Mouse (Mus musculus): ENCODE measurements at regions not wholly inside any gene's neighbourhood (a gene's known extent, or its start where the extent isn't known, plus 50 kb on each side); places are given as distances from the start of the nearest gene placed in this dataset.
"Not testable (repeated sequence)": the region's sequence is repeated elsewhere in the genome, so short reads cannot be mapped to it uniquely, and the experiment has no call there.

DNA sequence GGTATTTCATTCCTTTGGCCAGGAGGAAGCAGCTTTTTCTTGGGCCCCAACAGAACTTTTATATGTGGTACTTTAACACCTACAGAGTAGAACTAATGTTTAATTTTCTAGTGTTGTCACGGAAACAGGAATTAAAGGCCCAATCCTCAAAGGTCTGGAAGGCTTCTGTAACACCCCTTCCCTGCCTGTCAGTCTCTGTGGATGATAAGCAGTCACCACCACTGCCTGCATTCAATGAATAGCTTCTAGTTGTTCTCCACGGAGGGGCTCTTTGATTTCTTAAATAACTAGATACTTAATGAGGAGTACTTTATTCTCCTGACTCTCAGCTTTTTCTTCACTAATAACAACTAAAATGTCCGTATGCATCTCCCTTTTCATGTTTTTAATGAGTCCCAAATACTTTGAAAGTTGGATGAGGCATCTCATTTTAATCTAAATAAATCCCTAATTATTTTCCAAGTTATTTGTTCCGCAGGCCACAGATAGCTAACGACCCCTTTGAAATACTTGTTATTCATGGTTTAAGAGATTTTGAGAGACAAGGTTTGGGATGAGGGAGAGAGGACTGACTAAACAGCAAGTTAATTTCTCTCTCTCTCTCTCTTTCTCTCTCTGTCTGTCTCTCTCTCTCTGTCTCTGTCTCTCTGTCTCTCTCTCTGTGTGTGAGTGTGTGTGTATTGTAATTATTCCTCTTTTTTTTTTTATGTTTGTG, 686.0 kb upstream of the Ghitm start:
- Histone ChIP-seq H3K9me3 (replicated peaks; ENCODE audit: control insufficient read depth, low read length) (no peaks in the 10 kb centered on the region), H3K36me3 (ENCODE audit: control insufficient read depth, insufficient read depth, low read length) (no peaks in the 10 kb centered on the region), H3K4me2 (ENCODE audit: low read length) (no peak overlapping the region), H3K4me3 (ENCODE audit: low read depth, low read length) (no peak overlapping the region), H3K27ac (ENCODE audit: low read depth, low read length) (no peak overlapping the region), H3K4me1 (ENCODE audit: control insufficient read depth, insufficient read depth, low read length) (no peaks in the 10 kb centered on the region), H3K27me3 (replicated peaks; ENCODE audit: control insufficient read depth, insufficient read depth, low read length) (no peaks in the 10 kb centered on the region), H3K9ac (ENCODE audit: low read length) (no peak overlapping the region)
- ATAC-seq (peak; percentile 71; the same call in 1 of the 2 replicates), DNase-seq (ENCODE audit: low spot score) (peak; percentile 25)
- WGBS = 5% methylated on average over 5 of the region's 5 CpGs

DNA sequence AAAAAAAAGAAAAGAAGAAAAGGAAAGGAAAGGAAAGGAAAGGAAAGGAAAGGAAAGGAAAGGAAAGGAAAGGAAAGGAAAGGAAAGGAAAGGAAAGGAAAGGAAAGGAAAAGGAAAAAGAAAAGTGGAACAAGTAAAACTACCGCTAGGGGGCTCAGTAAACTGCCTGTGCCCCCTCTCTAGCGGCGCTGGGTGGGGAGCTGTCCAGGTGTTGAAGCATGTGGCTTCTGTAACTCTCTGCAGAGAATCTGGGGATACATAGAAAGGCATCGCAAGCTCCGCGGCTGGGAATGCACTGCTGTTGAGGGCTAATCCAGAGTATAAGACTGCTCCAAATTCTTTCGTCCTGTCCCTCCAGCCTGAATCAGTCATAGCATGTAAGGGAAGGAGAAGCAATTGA, 684.9 kb upstream of the Ghitm start:
- no peak overlapping the region for H3K4me2 ChIP-seq (ENCODE audit: low read length)
- no peak overlapping the region for H3K9ac ChIP-seq (ENCODE audit: low read length)

DNA sequence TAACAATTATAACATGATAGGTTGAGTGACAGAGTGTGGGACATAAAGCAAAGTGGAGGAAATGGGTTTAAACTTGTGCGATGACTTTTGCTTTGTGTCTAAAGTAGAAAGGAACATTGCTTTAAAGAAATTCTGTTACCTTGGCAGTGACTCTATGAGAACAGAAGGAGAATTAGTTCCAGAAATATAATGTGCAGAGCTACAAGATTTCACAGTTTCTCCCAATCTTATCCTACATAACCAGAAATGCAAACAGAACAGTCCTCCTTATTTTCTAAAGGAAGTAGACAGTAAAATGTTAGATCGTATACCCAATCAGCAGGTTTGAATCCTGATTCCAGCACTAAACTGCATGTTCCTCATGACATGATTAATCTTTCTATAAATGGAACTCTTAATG, 660.6 kb upstream of the Ghitm start:
- Histone ChIP-seq H3K9me3 (replicated peaks; ENCODE audit: control insufficient read depth, low read length) (no peaks in the 10 kb centered on the region), H3K4me3 (ENCODE audit: low read depth, low read length) (no peak overlapping the region), H3K36me3 (ENCODE audit: control insufficient read depth, insufficient read depth, low read length) (no peaks in the 10 kb centered on the region), H3K9ac (ENCODE audit: low read length) (no peak overlapping the region), H3K4me2 (ENCODE audit: low read length) (no peak overlapping the region), H3K27ac (ENCODE audit: low read depth, low read length) (no peak overlapping the region), H3K4me1 (ENCODE audit: control insufficient read depth, insufficient read depth, low read length) (no peaks in the 10 kb centered on the region), H3K27me3 (replicated peaks; ENCODE audit: control insufficient read depth, insufficient read depth, low read length) (no peaks in the 10 kb centered on the region)
- DNase-seq (ENCODE audit: low spot score) = no peak
- ATAC-seq = no peak
- 93% methylated on average over 2 of the region's 2 CpGs for WGBS

More for the DNA sequence above, 684.9 kb upstream of the Ghitm start:
- Histone ChIP-seq H3K4me3 (ENCODE audit: low read depth, low read length) (no peak overlapping the region), H3K27me3 (replicated peaks; ENCODE audit: control insufficient read depth, insufficient read depth, low read length) (no peaks in the 10 kb centered on the region), H3K36me3 (ENCODE audit: control insufficient read depth, insufficient read depth, low read length) (no peaks in the 10 kb centered on the region), H3K9me3 (replicated peaks; ENCODE audit: control insufficient read depth, low read length) (no peaks in the 10 kb centered on the region), H3K4me1 (ENCODE audit: control insufficient read depth, insufficient read depth, low read length) (no peaks in the 10 kb centered on the region), H3K27ac (ENCODE audit: low read depth, low read length) (no peak overlapping the region)
- 24% methylated on average over 7 of the region's 7 CpGs for WGBS
- DNase-seq (ENCODE audit: low spot score) (peak; percentile 45), ATAC-seq (no peak; the same call in 1 of the 2 replicates)

DNA sequence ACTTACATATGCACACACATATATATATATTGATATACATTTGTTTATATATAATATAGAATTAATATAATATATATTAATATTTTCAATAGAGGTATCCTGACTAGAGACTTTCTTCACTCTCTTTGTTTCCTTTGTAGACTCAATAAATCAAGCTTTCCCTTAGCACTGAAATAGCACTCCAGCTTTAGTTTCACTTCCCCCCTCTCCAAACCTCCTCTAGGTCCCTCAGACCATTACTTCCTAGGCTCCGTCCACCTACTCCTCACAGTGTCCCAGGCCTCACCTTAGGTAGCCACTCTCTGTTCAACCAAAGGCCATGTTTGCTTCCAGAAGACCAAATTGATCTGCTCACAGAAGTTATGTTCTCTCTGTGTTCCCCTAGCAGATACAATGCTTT, 630.7 kb upstream of the Ghitm start:
- no peaks in the 10 kb centered on the region for H3K9me3 ChIP-seq (replicated peaks; ENCODE audit: control insufficient read depth, low read length)
- no peak overlapping the region for H3K9ac ChIP-seq (ENCODE audit: low read length)
- no peak overlapping the region for H3K4me2 ChIP-seq (ENCODE audit: low read length)
- H3K27ac ChIP-seq (ENCODE audit: low read depth, low read length) = no peak overlapping the region
- no peak overlapping the region for H3K4me3 ChIP-seq (ENCODE audit: low read depth, low read length)
- no peaks in the 10 kb centered on the region for H3K4me1 ChIP-seq (ENCODE audit: control insufficient read depth, insufficient read depth, low read length)
- no peak for DNase-seq (ENCODE audit: low spot score)
- H3K27me3 ChIP-seq (replicated peaks; ENCODE audit: control insufficient read depth, insufficient read depth, low read length) = no peaks in the 10 kb centered on the region
- WGBS = 92% methylated on average over 1 of the region's 1 CpGs
- ATAC-seq = no peak
- no peaks in the 10 kb centered on the region for H3K36me3 ChIP-seq (ENCODE audit: control insufficient read depth, insufficient read depth, low read length)

DNA sequence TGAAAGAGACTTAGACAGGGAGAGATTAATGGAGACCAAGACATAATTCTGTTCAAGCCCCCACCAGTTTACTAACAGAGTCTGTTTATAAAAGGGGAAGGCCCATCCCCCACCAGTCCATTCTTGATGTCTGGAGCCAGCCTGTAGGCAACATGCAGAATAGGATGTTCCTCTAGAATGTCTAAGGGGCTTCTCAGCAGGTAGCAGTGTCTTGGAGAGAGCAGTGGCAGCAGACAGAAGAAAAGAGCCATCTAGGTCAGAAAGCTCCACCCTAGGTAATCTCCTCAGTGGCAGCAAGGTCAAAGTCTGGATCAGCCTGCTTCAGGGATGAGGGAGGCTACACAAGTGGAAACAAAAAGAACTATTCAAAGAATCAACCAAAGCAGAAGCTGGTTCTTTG, 614.6 kb upstream of the Ghitm start:
- H3K9ac ChIP-seq (ENCODE audit: low read length); H3K4me3 ChIP-seq (ENCODE audit: low read depth, low read length); H3K9me3 ChIP-seq (replicated peaks; ENCODE audit: control insufficient read depth, low read length); ATAC-seq; H3K4me1 ChIP-seq (ENCODE audit: control insufficient read depth, insufficient read depth, low read length); H3K27ac ChIP-seq (ENCODE audit: low read depth, low read length); H3K36me3 ChIP-seq (ENCODE audit: control insufficient read depth, insufficient read depth, low read length); H3K4me2 ChIP-seq (ENCODE audit: low read length); H3K27me3 ChIP-seq (replicated peaks; ENCODE audit: control insufficient read depth, insufficient read depth, low read length); DNase-seq (ENCODE audit: low spot score): not testable (repeated sequence)

DNA sequence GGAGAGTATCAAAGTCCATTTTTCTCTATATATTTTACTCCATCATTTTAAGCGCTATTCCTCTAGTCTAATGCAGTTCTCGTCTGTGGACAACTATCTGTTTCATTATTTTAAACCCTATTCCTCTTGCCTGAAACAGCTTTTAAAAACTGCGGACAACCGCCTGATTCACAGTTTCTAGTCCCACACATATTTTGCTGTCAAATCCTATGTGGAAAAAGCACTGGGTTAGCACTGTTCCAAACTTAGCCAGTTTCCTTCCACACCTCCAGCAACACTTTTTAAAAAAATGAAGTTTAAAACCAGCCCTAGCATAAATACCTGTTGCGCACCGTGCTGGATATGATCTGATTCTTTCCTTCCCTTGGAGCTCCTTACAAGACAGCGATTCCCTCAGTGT, 614.1 kb upstream of the Ghitm start:
- Histone ChIP-seq H3K27ac (ENCODE audit: low read depth, low read length) (no peak overlapping the region), H3K36me3 (ENCODE audit: control insufficient read depth, insufficient read depth, low read length) (no peaks in the 10 kb centered on the region), H3K9me3 (replicated peaks; ENCODE audit: control insufficient read depth, low read length) (no peaks in the 10 kb centered on the region), H3K4me3 (ENCODE audit: low read depth, low read length) (no peak overlapping the region), H3K4me2 (ENCODE audit: low read length) (no peak overlapping the region), H3K27me3 (replicated peaks; ENCODE audit: control insufficient read depth, insufficient read depth, low read length) (no peaks in the 10 kb centered on the region), H3K4me1 (ENCODE audit: control insufficient read depth, insufficient read depth, low read length) (no peaks in the 10 kb centered on the region), H3K9ac (ENCODE audit: low read length) (no peak overlapping the region)
- 89% methylated on average over 7 of the region's 7 CpGs for WGBS
- DNase-seq (ENCODE audit: low spot score) = no peak
- ATAC-seq = no peak

DNA sequence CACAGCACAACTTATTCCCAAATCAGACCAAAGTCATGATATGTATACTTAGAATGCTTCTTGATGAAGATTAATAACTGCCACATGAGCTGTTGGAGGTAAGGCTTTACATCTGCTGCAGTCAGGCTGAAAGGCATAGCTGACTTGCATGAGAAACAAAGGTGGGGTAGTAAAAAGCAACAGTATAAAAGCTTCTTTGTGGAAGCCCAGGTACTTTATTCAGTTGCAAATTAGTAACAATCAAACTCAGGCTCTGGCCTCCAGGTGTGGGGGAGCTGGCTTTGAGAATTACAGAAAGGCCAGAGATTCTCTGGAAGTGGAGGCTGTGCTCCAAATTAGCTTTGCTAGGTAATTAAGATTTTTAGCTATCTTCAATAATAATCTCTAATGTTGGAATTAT, 608.0 kb upstream of the Ghitm start:
- DNase-seq (ENCODE audit: low spot score) = no peak
- Histone ChIP-seq H3K9me3 (replicated peaks; ENCODE audit: control insufficient read depth, low read length) (no peaks in the 10 kb centered on the region), H3K27ac (ENCODE audit: low read depth, low read length) (no peak overlapping the region), H3K4me1 (ENCODE audit: control insufficient read depth, insufficient read depth, low read length) (no peaks in the 10 kb centered on the region), H3K4me3 (ENCODE audit: low read depth, low read length) (no peak overlapping the region), H3K36me3 (ENCODE audit: control insufficient read depth, insufficient read depth, low read length) (no peaks in the 10 kb centered on the region), H3K4me2 (ENCODE audit: low read length) (no peak overlapping the region), H3K9ac (ENCODE audit: low read length) (no peak overlapping the region), H3K27me3 (replicated peaks; ENCODE audit: control insufficient read depth, insufficient read depth, low read length) (no peaks in the 10 kb centered on the region)
- no peak for ATAC-seq

DNA sequence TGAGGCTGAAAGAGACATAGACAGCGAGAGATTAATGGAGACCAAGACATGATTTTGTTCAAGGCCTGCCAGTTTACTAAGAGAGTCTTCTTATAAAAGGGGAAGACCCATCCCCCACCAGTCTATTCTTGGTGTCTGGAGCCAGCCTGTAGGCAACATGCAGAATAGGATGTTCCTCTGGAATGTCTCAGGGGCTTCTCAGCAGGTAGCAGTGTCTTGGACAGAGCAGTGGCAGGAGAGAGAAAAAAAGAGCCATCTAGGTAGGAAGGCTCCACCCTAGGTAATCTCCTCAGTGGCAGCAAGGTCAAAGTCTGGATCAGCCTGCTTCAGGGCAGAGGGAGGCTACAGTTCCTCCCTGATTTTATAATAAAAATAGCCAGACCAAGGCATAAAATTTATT, 607.4 kb upstream of the Ghitm start:
- not testable (repeated sequence) for H3K4me2 ChIP-seq (ENCODE audit: low read length); ATAC-seq; DNase-seq (ENCODE audit: low spot score); H3K36me3 ChIP-seq (ENCODE audit: control insufficient read depth, insufficient read depth, low read length); H3K9ac ChIP-seq (ENCODE audit: low read length); H3K9me3 ChIP-seq (replicated peaks; ENCODE audit: control insufficient read depth, low read length); H3K4me3 ChIP-seq (ENCODE audit: low read depth, low read length); H3K27ac ChIP-seq (ENCODE audit: low read depth, low read length); H3K27me3 ChIP-seq (replicated peaks; ENCODE audit: control insufficient read depth, insufficient read depth, low read length); H3K4me1 ChIP-seq (ENCODE audit: control insufficient read depth, insufficient read depth, low read length)
- WGBS = 92% methylated on average over 1 of the region's 1 CpGs

Measured in forebrain, embryonic 14.5 days (tissue).